Mouse (Mus musculus): ENCODE measurements around the gene Plod1. TPM values are rescaled to one million over a fixed set of nuclear protein-coding genes. Genes with fewer than 3 reads are reported as not detected.

The Plod1 gene
- polyA plus RNA-seq, 1 experiment: 8.8 TPM

DNA sequence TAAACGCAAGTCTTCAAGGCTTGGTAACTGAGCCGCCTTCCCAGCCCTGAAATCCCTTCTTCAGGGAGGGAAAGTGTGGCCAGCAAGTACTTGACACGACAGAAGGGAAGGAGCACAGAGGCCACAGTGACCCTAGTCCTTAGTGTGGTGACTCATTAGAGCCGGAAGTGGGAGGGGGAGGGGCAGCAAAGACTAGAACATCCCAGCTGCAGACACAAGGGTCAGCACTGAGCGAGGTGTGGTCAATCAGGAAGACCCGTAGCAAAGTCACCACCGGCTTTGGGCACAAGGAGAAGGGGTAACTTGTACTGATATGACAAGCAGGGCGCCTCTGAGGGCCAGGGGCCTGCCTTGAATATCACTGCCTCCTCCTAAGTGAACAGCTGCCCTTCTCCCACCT lies 8.9 kb downstream of the Plod1 start:
- TF ChIP-seq CTCF (IDR thresholded peaks at IDR 0.05; ENCODE audit: control insufficient read depth, insufficient read depth, insufficient replicate concordance, low read depth, low read length): no peak
- no peak for TF ChIP-seq POLR2A (IDR thresholded peaks at IDR 0.05; ENCODE audit: control insufficient read depth, low read depth, low read length)
- no peak overlapping the region for H3K4me3 ChIP-seq (ENCODE audit: control insufficient read depth, low read depth, low read length)
- H3K36me3 ChIP-seq (ENCODE audit: control insufficient read depth, insufficient read depth, low read length): no peaks in the 10 kb centered on the region
- peaks cover 5% of the 10 kb centered on the region; the same call in 1 of the 2 replicates for H3K4me1 ChIP-seq (ENCODE audit: control insufficient read depth, insufficient read depth, low read length)
- no peaks in the 10 kb centered on the region for H3K27me3 ChIP-seq (ENCODE audit: control insufficient read depth, insufficient read depth, low read length)
- no peak overlapping the region for H3K27ac ChIP-seq (ENCODE audit: control insufficient read depth, insufficient read depth, low read depth, low read length)

DNA sequence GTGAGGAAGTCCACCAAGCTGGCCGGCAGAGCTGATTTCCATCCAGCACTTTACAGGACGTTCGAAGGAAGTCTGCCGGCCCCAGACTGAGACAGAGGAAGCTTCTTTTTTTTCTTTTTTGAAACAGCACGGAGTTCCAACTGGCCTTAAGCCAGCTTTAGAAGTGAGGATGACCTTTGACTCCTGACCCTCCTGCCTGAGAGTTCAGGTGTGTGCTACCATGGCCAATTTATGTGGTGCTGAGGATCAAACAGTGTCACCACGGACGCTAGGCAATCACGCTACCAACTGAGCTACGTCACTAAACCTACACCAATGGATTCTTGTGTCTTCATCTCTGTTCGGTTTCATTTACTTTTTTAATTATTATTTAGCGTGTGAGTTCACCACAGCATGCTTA lies 14.2 kb downstream of the Plod1 start:
- Histone ChIP-seq H3K4me3 (ENCODE audit: control insufficient read depth, low read depth, low read length) (no peak overlapping the region), H3K36me3 (ENCODE audit: control insufficient read depth, insufficient read depth, low read length) (no peaks in the 10 kb centered on the region), H3K4me1 (ENCODE audit: control insufficient read depth, insufficient read depth, low read length) (no peaks in the 10 kb centered on the region), H3K27ac (ENCODE audit: control insufficient read depth, insufficient read depth, low read depth, low read length) (no peak overlapping the region), H3K27me3 (ENCODE audit: control insufficient read depth, insufficient read depth, low read length) (no peaks in the 10 kb centered on the region)
- TF ChIP-seq POLR2A (IDR thresholded peaks at IDR 0.05; ENCODE audit: control insufficient read depth, low read depth, low read length) (no peak), CTCF (IDR thresholded peaks at IDR 0.05; ENCODE audit: control insufficient read depth, insufficient read depth, insufficient replicate concordance, low read depth, low read length) (no peak)

GRCm38 (mm10) chr4:147920973-147921372 lies 15.6 kb downstream of the Plod1 start:
- no peak for TF ChIP-seq CTCF (IDR thresholded peaks at IDR 0.05; ENCODE audit: control insufficient read depth, insufficient read depth, insufficient replicate concordance, low read depth, low read length)
- Histone ChIP-seq H3K27me3 (ENCODE audit: control insufficient read depth, insufficient read depth, low read length) (no peaks in the 10 kb centered on the region), H3K36me3 (ENCODE audit: control insufficient read depth, insufficient read depth, low read length) (no peaks in the 10 kb centered on the region), H3K27ac (ENCODE audit: control insufficient read depth, insufficient read depth, low read depth, low read length) (no peak overlapping the region), H3K4me3 (ENCODE audit: control insufficient read depth, low read depth, low read length) (no peak overlapping the region), H3K4me1 (ENCODE audit: control insufficient read depth, insufficient read depth, low read length) (no peaks in the 10 kb centered on the region)

DNA sequence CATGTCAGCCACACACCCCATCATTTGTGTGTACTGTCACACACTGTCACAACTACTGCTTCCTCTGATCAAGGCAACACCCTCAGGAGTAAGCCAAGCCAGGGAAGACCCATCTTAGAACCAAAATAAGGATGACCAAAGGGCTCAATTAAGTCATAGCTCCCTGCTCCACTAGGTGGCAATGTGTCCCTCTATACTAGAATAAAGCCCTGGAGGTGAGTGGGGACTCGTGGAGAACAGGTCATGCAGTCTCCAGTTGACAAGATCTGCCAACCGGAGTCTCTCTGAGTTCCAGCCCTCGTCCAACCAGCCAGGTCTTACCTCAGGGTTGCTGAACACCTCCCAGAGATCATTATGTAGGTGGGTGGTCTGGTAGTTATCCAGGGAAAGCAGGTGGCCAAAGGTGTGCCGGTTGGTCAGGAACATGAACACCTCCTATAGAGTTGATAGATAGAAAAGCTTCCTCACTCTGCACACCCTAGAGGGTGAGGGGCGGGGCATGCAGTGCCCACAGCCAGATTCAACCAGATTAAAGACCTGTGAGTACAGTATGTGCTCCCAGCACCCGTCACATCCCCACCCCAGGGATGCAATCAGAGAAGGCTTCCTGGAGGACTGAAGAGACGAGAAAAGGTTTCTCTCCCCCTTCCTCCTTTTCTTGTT lies 18.0 kb downstream of the Plod1 start:
- H3K27me3 ChIP-seq (ENCODE audit: control insufficient read depth, insufficient read depth, low read length): no peaks in the 10 kb centered on the region
- TF ChIP-seq CTCF (IDR thresholded peaks at IDR 0.05; ENCODE audit: control insufficient read depth, insufficient read depth, insufficient replicate concordance, low read depth, low read length) (no peak; the same call in 1 of the 2 replicates), POLR2A (IDR thresholded peaks at IDR 0.05; ENCODE audit: control insufficient read depth, low read depth, low read length) (no peak)
- H3K4me3 ChIP-seq (ENCODE audit: control insufficient read depth, low read depth, low read length): no peak overlapping the region
- no peak overlapping the region for H3K27ac ChIP-seq (ENCODE audit: control insufficient read depth, insufficient read depth, low read depth, low read length)
- no peaks in the 10 kb centered on the region for H3K4me1 ChIP-seq (ENCODE audit: control insufficient read depth, insufficient read depth, low read length)
- no peaks in the 10 kb centered on the region for H3K36me3 ChIP-seq (ENCODE audit: control insufficient read depth, insufficient read depth, low read length)

DNA sequence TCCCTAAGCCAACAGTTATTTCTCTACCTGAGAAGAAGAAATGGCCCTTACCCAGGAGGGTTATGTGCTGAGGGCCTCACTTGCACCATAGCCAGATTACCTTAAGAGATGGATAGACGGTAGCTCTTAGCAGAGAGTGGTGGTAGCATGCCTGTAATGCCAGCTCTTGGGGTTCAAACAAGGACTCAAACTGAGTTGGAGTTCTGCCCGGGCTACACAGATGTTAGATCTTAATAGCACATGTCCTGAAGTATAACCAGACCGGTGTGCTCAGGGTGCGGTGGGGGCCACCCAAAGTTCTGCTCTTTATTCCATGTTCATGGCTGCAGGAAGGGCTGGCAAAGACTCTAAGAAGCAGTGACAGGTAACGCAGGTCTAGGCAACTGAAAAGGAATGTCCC lies 27.1 kb downstream of the Plod1 start:
- peaks cover 8% of the 10 kb centered on the region; the same call in 1 of the 2 replicates for H3K4me1 ChIP-seq (ENCODE audit: control insufficient read depth, insufficient read depth, low read length)
- H3K27ac ChIP-seq (ENCODE audit: control insufficient read depth, insufficient read depth, low read depth, low read length): no peak overlapping the region
- H3K36me3 ChIP-seq (ENCODE audit: control insufficient read depth, insufficient read depth, low read length): no peaks in the 10 kb centered on the region
- no peak overlapping the region for H3K4me3 ChIP-seq (ENCODE audit: control insufficient read depth, low read depth, low read length)
- TF ChIP-seq CTCF (IDR thresholded peaks at IDR 0.05; ENCODE audit: control insufficient read depth, insufficient read depth, insufficient replicate concordance, low read depth, low read length): no peak
- no peak for TF ChIP-seq POLR2A (IDR thresholded peaks at IDR 0.05; ENCODE audit: control insufficient read depth, low read depth, low read length)
- no peaks in the 10 kb centered on the region for H3K27me3 ChIP-seq (ENCODE audit: control insufficient read depth, insufficient read depth, low read length)

- Histone ChIP-seq H3K27me3 (ENCODE audit: control insufficient read depth, insufficient read depth, low read length) (no peaks in the 10 kb centered on the region), H3K4me3 (ENCODE audit: control insufficient read depth, low read depth, low read length) (no peak overlapping the region), H3K4me1 (ENCODE audit: control insufficient read depth, insufficient read depth, low read length) (peaks cover 13% of the 10 kb centered on the region), H3K27ac (ENCODE audit: control insufficient read depth, insufficient read depth, low read depth, low read length) (no peak overlapping the region), H3K36me3 (ENCODE audit: control insufficient read depth, insufficient read depth, low read length) (peaks cover 4% of the 10 kb centered on the region; the same call in 1 of the 2 replicates)
- no peak for TF ChIP-seq POLR2A (IDR thresholded peaks at IDR 0.05; ENCODE audit: control insufficient read depth, low read depth, low read length)
- TF ChIP-seq CTCF (IDR thresholded peaks at IDR 0.05; ENCODE audit: control insufficient read depth, insufficient read depth, insufficient replicate concordance, low read depth, low read length): no peak
Observed at GRCm38 (mm10) chr4:147906230-147906629, 30.3 kb downstream of the Plod1 start.

GRCm38 (mm10) chr4:147905090-147905659 lies 31.4 kb downstream of the Plod1 start:
- H3K4me3 ChIP-seq (ENCODE audit: control insufficient read depth, low read depth, low read length): peak overlapping the region; percentile 100
- peaks cover 4% of the 10 kb centered on the region; the same call in 1 of the 2 replicates for H3K36me3 ChIP-seq (ENCODE audit: control insufficient read depth, insufficient read depth, low read length)
- no peak for TF ChIP-seq POLR2A (IDR thresholded peaks at IDR 0.05; ENCODE audit: control insufficient read depth, low read depth, low read length)
- TF ChIP-seq CTCF (IDR thresholded peaks at IDR 0.05; ENCODE audit: control insufficient read depth, insufficient read depth, insufficient replicate concordance, low read depth, low read length): no peak
- H3K4me1 ChIP-seq (ENCODE audit: control insufficient read depth, insufficient read depth, low read length): peaks cover 13% of the 10 kb centered on the region
- H3K27me3 ChIP-seq (ENCODE audit: control insufficient read depth, insufficient read depth, low read length): no peaks in the 10 kb centered on the region
- H3K27ac ChIP-seq (ENCODE audit: control insufficient read depth, insufficient read depth, low read depth, low read length): peak overlapping the region; percentile 57

Measured in testis, adult 2 months (tissue).